Mouse (Mus musculus) brain, adult 2 months (tissue): ENCODE measurements around the gene Aldh3a2.
"Not testable (repeated sequence)": the region's sequence is repeated elsewhere in the genome, so short reads cannot be mapped to it uniquely, and the experiment has no call there.

ENCODE experiments used
- DNase-seq: peaks from one replicate; pipeline ENCODE4 v3.0.0; 2011; ENCODE audit warnings: low read depth, low spot score

Aldh3a2 gene

GRCm38 (mm10) chr11:61174291-61174820 is 92.9 kb downstream of the Aldh3a2 start:
- peak; percentile 63 for DNase-seq

DNA sequence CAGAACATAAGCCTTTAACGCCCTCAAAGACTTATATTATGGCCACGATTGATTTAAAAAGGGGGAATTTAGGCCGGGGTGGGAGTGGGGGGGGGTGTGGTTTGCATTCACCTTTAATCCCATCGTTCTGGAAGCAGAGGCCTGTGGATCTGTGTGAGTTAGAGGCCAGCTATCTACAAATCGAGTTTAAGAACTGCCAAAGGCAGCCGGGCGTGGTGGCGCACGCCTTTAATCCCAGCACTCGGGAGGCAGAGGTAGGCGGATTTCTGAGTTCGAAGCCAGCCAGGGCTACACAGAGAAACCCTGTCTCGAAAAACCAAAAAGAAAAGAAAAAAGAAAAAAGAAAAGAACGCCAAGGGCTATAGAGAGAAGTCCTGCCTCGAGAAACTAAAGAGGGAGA is 93.8 kb downstream of the Aldh3a2 start:
- not testable (repeated sequence) for DNase-seq
